Comparison of ENCODE assay signal across 23 mouse cellular contexts in genomic region chr3:35900555-35901204, GRCm38 (mm10).
"Had no signal": no experiment of that assay in that cellular context is flagged by ENCODE, and none has a peak within 500 bp of the region (broad histone marks: within the 10 kb centered on the region; RNA-seq: fewer than 3 reads in every experiment).

No protein-coding gene starts in this region.

- H3K27ac ChIP-seq: intestine, embryonic 15.5 days; kidney, postnatal 0 days; layer of hippocampus, adult 2 months; limb, embryonic 10.5 days; limb, embryonic 13.5 days; liver, embryonic 13.5 days; macrophage; midbrain, embryonic 10.5 days; midbrain, embryonic 13.5 days; neural tube, embryonic 13.5 days; stomach, postnatal 0 days had no signal

- H3K4me1 ChIP-seq: intestine, embryonic 15.5 days; limb, embryonic 10.5 days; limb, embryonic 13.5 days; midbrain, embryonic 10.5 days; midbrain, embryonic 13.5 days; neural tube, embryonic 13.5 days had no signal

- H3K4me3 ChIP-seq: intestine, embryonic 15.5 days; layer of hippocampus, adult 2 months; limb, embryonic 10.5 days; limb, embryonic 13.5 days; liver, embryonic 13.5 days; midbrain, embryonic 10.5 days; midbrain, embryonic 13.5 days; myocyte; neural tube, embryonic 13.5 days had no signal

- ATAC-seq: intestine, embryonic 15.5 days; lung, postnatal 0 days; midbrain, embryonic 13.5 days; midbrain, embryonic 16.5 days had no signal

- H3K4me2 ChIP-seq: intestine, embryonic 15.5 days; limb, embryonic 13.5 days; liver, embryonic 13.5 days; lung, embryonic 14.5 days; midbrain, embryonic 13.5 days; neural tube, embryonic 13.5 days had no signal

- H3K9me3 ChIP-seq: intestine, embryonic 15.5 days; limb, embryonic 10.5 days; limb, embryonic 13.5 days; liver, embryonic 13.5 days; midbrain, embryonic 10.5 days; midbrain, embryonic 13.5 days; neural tube, embryonic 13.5 days had no signal

- H3K27me3 ChIP-seq: intestine, embryonic 15.5 days; limb, embryonic 13.5 days; liver, embryonic 13.5 days; midbrain, embryonic 13.5 days; neural tube, embryonic 13.5 days had no signal

- DNase-seq: kidney, adult 2 months; kidney, postnatal 25 days; layer of hippocampus, adult 9-11 months; liver, embryonic 13.5 days; lung, embryonic 14.5 days; right cerebral cortex, adult 18-20 months; right cerebral cortex, postnatal 14 days; thymus, adult 2 months; thymus, postnatal 14 days; thymus, postnatal 4 days had no signal

- H3K9ac ChIP-seq: intestine, embryonic 15.5 days; limb, embryonic 13.5 days; liver, embryonic 13.5 days; lung, embryonic 14.5 days; midbrain, embryonic 13.5 days; neural tube, embryonic 13.5 days had no signal
